Mouse (Mus musculus) lung, postnatal 0 days (tissue): ENCODE measurements around the gene Thy1. TPM values are rescaled to one million over a fixed set of nuclear protein-coding genes. Genes with fewer than 3 reads are reported as not detected.
A peak's percentile ranks its signal among the peaks of the same experiment; 100 is the strongest.

Source experiments
- ATAC-seq: fragments of 200-750 bp; cut with Nextera tagmentation; 2 replicates; pipeline ENCODE4 v1.8.0; 2017; ENCODE audit warnings: moderate library complexity
- DNase-seq: peaks from one replicate; pipeline ENCODE4 v3.0.0-alpha.2; 2016; ENCODE audit warnings: low spot score
- H3K27ac ChIP-seq: fragments of 300-500 bp; sonication (generic); 2 replicates; pipeline ENCODE4 v1.5.1; 2014; ENCODE audit warnings: antibody characterized with exemption, mild to moderate bottlenecking, low read length, mixed read lengths
- H3K27me3 ChIP-seq: fragments of 300-500 bp; sonication (generic); replicated peaks from 2 replicates; pipeline ENCODE4 v1.6.1; 2014; ENCODE audit warnings: low read length, mixed read lengths; ENCODE audit not compliant: insufficient read depth
- H3K36me3 ChIP-seq: fragments of 300-500 bp; sonication (generic); 2 replicates; pipeline ENCODE4 v1.6.1; 2014; ENCODE audit warnings: low read length, mixed read lengths; ENCODE audit not compliant: insufficient read depth
- H3K4me1 ChIP-seq: fragments of 300-500 bp; sonication (generic); 2 replicates; pipeline ENCODE4 v1.6.1; 2014; ENCODE audit warnings: antibody characterized with exemption, low read depth, low read length, mixed read lengths; ENCODE audit not compliant: insufficient read depth
- H3K4me2 ChIP-seq: fragments of 300-500 bp; sonication (generic); replicated peaks from 2 replicates; pipeline ENCODE4 v1.6.1; 2014; ENCODE audit warnings: low read depth, mild to moderate bottlenecking, low read length, moderate library complexity, mixed read lengths
- H3K4me3 ChIP-seq: fragments of 300-500 bp; sonication (generic); 2 replicates; pipeline ENCODE4 v1.5.1; 2014; ENCODE audit warnings: low read depth, low read length
- H3K9ac ChIP-seq: fragments of 300-500 bp; sonication (generic); replicated peaks from 2 replicates; pipeline ENCODE4 v1.6.1; 2014; ENCODE audit warnings: low read depth, mild to moderate bottlenecking
- H3K9me3 ChIP-seq: fragments of 300-500 bp; sonication (generic); 2 replicates; pipeline ENCODE4 v1.6.1; 2016; ENCODE audit warnings: low read length, mixed read lengths
- CTCF ChIP-seq: IDR thresholded peaks from 2 replicates; pipeline ENCODE4 v1.5.1; 2016; ENCODE audit warnings: antibody characterized with exemption, mild to moderate bottlenecking
- EP300 ChIP-seq: IDR thresholded peaks from 2 replicates; pipeline ENCODE4 v1.6.1; 2016; ENCODE audit warnings: antibody characterized with exemption, mild to moderate bottlenecking, control low read depth
- WGBS: fragments of 180-500 bp; shearing (Covaris S2); extraction: QIAGEN DNeasy Blood & Tissue Kit; methylation state at CpG from one replicate; pipeline ENCODE4 v1.1.7; 2014; 5-methylcytosine and 5-hydroxymethylcytosine counted together
- polyA plus RNA-seq: library from polyadenylated mRNA; unstranded; fragments of >200 nt; fragmentation: Nextera tagmentation; extraction: Ambion mirVana; gene quantifications from 2 replicates; pipeline ENCODE4 v1.2.1, GENCODE M21; 2015

Thy1 gene
- polyA plus RNA-seq, 1 experiment from 2014 or later: 2.9 TPM

GRCm38 (mm10) chr9:44058606-44059005, 15.4 kb downstream of the Thy1 start:
- ATAC-seq: no peak
- no peak for TF ChIP-seq EP300
- TF ChIP-seq CTCF: no peak
- H3K4me2 ChIP-seq: no peak overlapping the region

GRCm38 (mm10) chr9:44065177-44065576, 22.0 kb downstream of the Thy1 start:
- no peak overlapping the region for H3K4me3 ChIP-seq
- no peak for DNase-seq
- 0 out of 2 replicates have a peak, but pooled peaks cover 3% of the 10 kb centered on the region for H3K4me1 ChIP-seq
- ATAC-seq: no peak
- H3K27ac ChIP-seq: no peak overlapping the region
- no peaks in the 10 kb centered on the region for H3K36me3 ChIP-seq
- H3K9ac ChIP-seq: no peak overlapping the region
- no peak for TF ChIP-seq EP300
- TF ChIP-seq CTCF: peak; percentile 30; the same call in 1 of the 2 replicates
- no peaks in the 10 kb centered on the region for H3K9me3 ChIP-seq
- H3K27me3 ChIP-seq: no peaks in the 10 kb centered on the region
- 24% methylated on average over 1 of the region's 1 CpGs for WGBS
- no peak overlapping the region for H3K4me2 ChIP-seq

More at GRCm38 (mm10) chr9:44058606-44059005, 15.4 kb downstream of the Thy1 start:
- WGBS: 76% methylated on average over 6 of the region's 6 CpGs
- no peak overlapping the region for H3K9ac ChIP-seq
- H3K36me3 ChIP-seq: no peaks in the 10 kb centered on the region
- no peaks in the 10 kb centered on the region for H3K27me3 ChIP-seq
- H3K27ac ChIP-seq: no peak overlapping the region
- no peak overlapping the region for H3K4me3 ChIP-seq
- no peaks in the 10 kb centered on the region for H3K9me3 ChIP-seq
- DNase-seq: no peak
- no peaks in the 10 kb centered on the region for H3K4me1 ChIP-seq

- no peaks in the 10 kb centered on the region; the same call in 1 of the 2 replicates for H3K27me3 ChIP-seq
- peak within 1 kb of the TSS; percentile 26; the same call in 1 of the 2 replicates for H3K9ac ChIP-seq
- no peaks in the 10 kb centered on the region for H3K9me3 ChIP-seq
- ATAC-seq (peak; percentile 99), DNase-seq (peak; percentile 99)
- H3K27ac ChIP-seq: no peak within 1 kb of the TSS
- H3K36me3 ChIP-seq: no peaks in the 10 kb centered on the region
- H3K4me1 ChIP-seq: 0 out of 2 replicates have a peak, but pooled peaks cover 3% of the 10 kb centered on the region
- TF ChIP-seq EP300: peak; percentile 93
- TF ChIP-seq CTCF: peak; percentile 93
- WGBS: under 1% methylated on average over 36 of the region's 38 CpGs
- peak within 1 kb of the TSS; percentile 40 for H3K4me3 ChIP-seq
- peak within 1 kb of the TSS; percentile 76 for H3K4me2 ChIP-seq
These were observed 23.6 kb downstream of the Thy1 start, which contains the start of gene Usp2 for GRCm38 (mm10) chr9:44066785-44067225. TSS of gene Usp2 (plus strand) at chr9:44067021.

GRCm38 (mm10) chr9:44067241-44067959, 24.2 kb downstream of the Thy1 start:
- Histone ChIP-seq H3K9ac (peak overlapping the region; percentile 26; the same call in 1 of the 2 replicates), H3K27me3 (no peaks in the 10 kb centered on the region; the same call in 1 of the 2 replicates), H3K36me3 (no peaks in the 10 kb centered on the region), H3K4me3 (peak overlapping the region; percentile 40), H3K27ac (no peak overlapping the region), H3K9me3 (no peaks in the 10 kb centered on the region), H3K4me2 (peak overlapping the region; percentile 76), H3K4me1 (peaks cover 3% of the 10 kb centered on the region; the same call in 1 of the 2 replicates)
- DNase-seq (no peak), ATAC-seq (no peak; the same call in 1 of the 2 replicates)
- TF ChIP-seq CTCF (no peak), EP300 (no peak)
- 6% methylated on average over 15 of the region's 15 CpGs for WGBS

GRCm38 (mm10) chr9:44067960-44068330, 24.8 kb downstream of the Thy1 start:
- TF ChIP-seq EP300 (no peak), CTCF (no peak)
- no peak overlapping the region for H3K4me3 ChIP-seq
- H3K36me3 ChIP-seq: no peaks in the 10 kb centered on the region
- ATAC-seq (no peak), DNase-seq (no peak)
- H3K27ac ChIP-seq: no peak overlapping the region
- no peak overlapping the region for H3K4me2 ChIP-seq
- peaks cover 3% of the 10 kb centered on the region; the same call in 1 of the 2 replicates for H3K4me1 ChIP-seq
- H3K27me3 ChIP-seq: no peaks in the 10 kb centered on the region; the same call in 1 of the 2 replicates
- H3K9ac ChIP-seq: no peak overlapping the region
- WGBS: 78% methylated on average over 6 of the region's 6 CpGs
- H3K9me3 ChIP-seq: no peaks in the 10 kb centered on the region

GRCm38 (mm10) chr9:44069252-44069651, 26.1 kb downstream of the Thy1 start:
- H3K27me3 ChIP-seq: no peaks in the 10 kb centered on the region; the same call in 1 of the 2 replicates
- H3K27ac ChIP-seq: no peak overlapping the region
- no peaks in the 10 kb centered on the region for H3K36me3 ChIP-seq
- peaks cover 3% of the 10 kb centered on the region; the same call in 1 of the 2 replicates for H3K4me1 ChIP-seq
- H3K9ac ChIP-seq: no peak overlapping the region
- ATAC-seq (no peak), DNase-seq (no peak)
- no peak overlapping the region for H3K4me3 ChIP-seq
- H3K4me2 ChIP-seq: no peak overlapping the region
- no peaks in the 10 kb centered on the region for H3K9me3 ChIP-seq
- TF ChIP-seq EP300 (no peak), CTCF (no peak)
- 19% methylated on average over 7 of the region's 7 CpGs for WGBS
